Mouse (Mus musculus): ENCODE measurements around the gene Crnkl1.

Crnkl1 gene

GRCm38 (mm10) chr2:145934339-145935231 lies at the start of gene Crnkl1, which contains the start of gene Cfap61:
TSS of gene Crnkl1 (minus strand) at chr2:145935014.
TSS of gene Cfap61 (plus strand) at chr2:145934784.
- in situ Hi-C loops (cut with MboI), result loop anchor here (25.0 kb wide), 1 partner anchor 578 kb away; the partner anchor contains the start of gene Ralgapa2

GRCm38 (mm10) chr2:145982317-145983045 lies 47.7 kb upstream of the Crnkl1 start:
- in situ Hi-C loops (cut with MboI), result no loop called here

- in situ Hi-C loops (cut with MboI), result no loop called here
These were observed 46.9 kb upstream of the Crnkl1 start for GRCm38 (mm10) chr2:145981699-145982112.

GRCm38 (mm10) chr2:145980881-145981280 lies 46.1 kb upstream of the Crnkl1 start:
- in situ Hi-C loops (cut with MboI), result no loop called here

- in situ Hi-C loops (cut with MboI), result no loop called here
These were observed 44.8 kb upstream of the Crnkl1 start for GRCm38 (mm10) chr2:145979616-145980015.

GRCm38 (mm10) chr2:145972571-145972970 lies 37.8 kb upstream of the Crnkl1 start:
- in situ Hi-C loops (cut with MboI), result no loop called here

GRCm38 (mm10) chr2:145971237-145972010 lies 36.6 kb upstream of the Crnkl1 start:
- in situ Hi-C loops (cut with MboI), result no loop called here

GRCm38 (mm10) chr2:145970751-145971150 lies 35.9 kb upstream of the Crnkl1 start:
- in situ Hi-C loops (cut with MboI), result no loop called here

- in situ Hi-C loops (cut with MboI), result no loop called here
These were observed 27.0 kb upstream of the Crnkl1 start for GRCm38 (mm10) chr2:145961861-145962260.

- in situ Hi-C loops (cut with MboI), result loop anchor here (10.0 kb wide), 1 partner anchor 456 kb away; no protein-coding TSS in a partner anchor
These were observed 23.7 kb upstream of the Crnkl1 start for GRCm38 (mm10) chr2:145958551-145958950.

- in situ Hi-C loops (cut with MboI), result loop anchor here (10.0 kb wide), 1 partner anchor 457 kb away; no protein-coding TSS in a partner anchor
These were observed 23.3 kb upstream of the Crnkl1 start for GRCm38 (mm10) chr2:145958097-145958496.

GRCm38 (mm10) chr2:145957450-145957849 lies 22.6 kb upstream of the Crnkl1 start:
- in situ Hi-C loops (cut with MboI), result loop anchor here (10.0 kb wide), 1 partner anchor 457 kb away; no protein-coding TSS in a partner anchor

- in situ Hi-C loops (cut with MboI), result loop anchor here (10.0 kb wide), 1 partner anchor 458 kb away; no protein-coding TSS in a partner anchor
These were observed 21.5 kb upstream of the Crnkl1 start for GRCm38 (mm10) chr2:145956318-145956717.

- in situ Hi-C loops (cut with MboI), result loop anchor here (10.0 kb wide), 1 partner anchor 459 kb away; no protein-coding TSS in a partner anchor
These were observed 21.0 kb upstream of the Crnkl1 start for GRCm38 (mm10) chr2:145955844-145956243.

GRCm38 (mm10) chr2:145952726-145953125 lies 17.9 kb upstream of the Crnkl1 start:
- in situ Hi-C loops (cut with MboI), result loop anchor here (10.0 kb wide), 1 partner anchor 462 kb away; no protein-coding TSS in a partner anchor

GRCm38 (mm10) chr2:145950239-145950638 lies 15.4 kb upstream of the Crnkl1 start:
- in situ Hi-C loops (cut with MboI), result loop anchor here (10.0 kb wide), 1 partner anchor 465 kb away; no protein-coding TSS in a partner anchor

GRCm38 (mm10) chr2:145949475-145950068 lies 14.8 kb upstream of the Crnkl1 start:
- in situ Hi-C loops (cut with MboI), result loop anchor here (10.0 to 25.0 kb wide), 2 partner anchors 465 to 563 kb away; partner anchors contain the start of gene Ralgapa2

GRCm38 (mm10) chr2:145948402-145948954 lies 13.7 kb upstream of the Crnkl1 start:
- in situ Hi-C loops (cut with MboI), result loop anchor here (25.0 kb wide), 1 partner anchor 564 kb away; the partner anchor contains the start of gene Ralgapa2

GRCm38 (mm10) chr2:145944286-145944685 lies 9.5 kb upstream of the Crnkl1 start:
- in situ Hi-C loops (cut with MboI), result loop anchor here (25.0 kb wide), 1 partner anchor 568 kb away; the partner anchor contains the start of gene Ralgapa2

GRCm38 (mm10) chr2:145941403-145941802 lies 6.6 kb upstream of the Crnkl1 start:
- in situ Hi-C loops (cut with MboI), result loop anchor here (25.0 kb wide), 1 partner anchor 571 kb away; the partner anchor contains the start of gene Ralgapa2

Data from mature B cell (primary cell).